In genomic region chr14:7855101-7855500, GRCm38 (mm10) we compare ENCODE assay signal across 30 mouse cellular contexts. TPM values are rescaled to one million over a fixed set of nuclear protein-coding genes. Genes with fewer than 3 reads are reported as not detected.
A peak's percentile ranks its signal among the peaks of the same experiment; 100 is the strongest.
DNase-seq lines count a peak whose midpoint lies in the region; ATAC-seq lines count a peak whose summit lies in the region.
"Had no signal": no experiment of that assay in that cellular context is flagged by ENCODE, and none has a peak within 500 bp of the region (broad histone marks: within the 10 kb centered on the region; RNA-seq: fewer than 3 reads in every experiment).

No protein-coding gene starts in this region.

- WGBS in embryonic facial prominence, embryonic 13.5 days = 38% methylated on average over 6 of the region's 6 CpGs
- 79% methylated on average over 6 of the region's 6 CpGs for WGBS in limb, embryonic 10.5 days

- H3K9ac ChIP-seq in embryonic facial prominence, embryonic 13.5 days = no peak overlapping the region
- H3K9ac ChIP-seq: forebrain, embryonic 13.5 days; heart, embryonic 12.5 days; kidney, embryonic 15.5 days; liver, embryonic 13.5 days; lung, embryonic 14.5 days; neural tube, embryonic 12.5 days had no signal

- H3K4me1 ChIP-seq in brown adipose tissue, adult 24 weeks (ENCODE audit: control insufficient read depth, insufficient read depth, insufficient read length, low read length) = peaks cover 32% of the 10 kb centered on the region
- H3K4me1 ChIP-seq in embryonic facial prominence, embryonic 13.5 days = peaks cover 71% of the 10 kb centered on the region
- H3K4me1 ChIP-seq in limb, embryonic 10.5 days = peaks cover 64% of the 10 kb centered on the region

- no peaks in the 10 kb centered on the region for H3K27me3 ChIP-seq in embryonic facial prominence, embryonic 13.5 days
- H3K27me3 ChIP-seq in limb, embryonic 10.5 days (ENCODE audit: low read depth, poor library complexity, severe bottlenecking) = no peaks in the 10 kb centered on the region
- H3K27me3 ChIP-seq: CH12.LX; forebrain, embryonic 13.5 days; heart, embryonic 12.5 days; kidney, embryonic 15.5 days; liver, embryonic 13.5 days; neural tube, embryonic 12.5 days; Patski had no signal

- ATAC-seq in embryonic facial prominence, embryonic 13.5 days (ENCODE audit: insufficient number of reproducible peaks, insufficient read depth, low FRiP score, low TSS enrichment, low read depth) = no peak
- ATAC-seq: forebrain, embryonic 13.5 days; Patski had no signal

- H3K4me3 ChIP-seq in brown adipose tissue, adult 24 weeks (ENCODE audit: insufficient read depth, low read depth, low read length) = no peak overlapping the region
- no peak overlapping the region for H3K4me3 ChIP-seq in embryonic facial prominence, embryonic 13.5 days
- no peak overlapping the region for H3K4me3 ChIP-seq in limb, embryonic 10.5 days
- H3K4me3 ChIP-seq: forebrain, embryonic 13.5 days; heart, embryonic 12.5 days; kidney, embryonic 15.5 days; liver, embryonic 13.5 days; neural tube, embryonic 12.5 days had no signal

- H3K4me2 ChIP-seq in embryonic facial prominence, embryonic 13.5 days = peak overlapping the region; percentile 39; the same call in 1 of the 2 replicates
- H3K4me2 ChIP-seq: forebrain, embryonic 13.5 days; heart, embryonic 12.5 days; kidney, embryonic 15.5 days; liver, embryonic 13.5 days; lung, embryonic 14.5 days; neural tube, embryonic 12.5 days had no signal

- DNase-seq in layer of hippocampus, adult 9-11 months = peak; percentile 23
- no peak for DNase-seq in layer of hippocampus, postnatal 25 days (ENCODE audit: extremely low spot score in 1 of 2, low spot score in 1 of 2)
- DNase-seq in limb, embryonic 10.5 days (ENCODE audit: low spot score) = no peak
- DNase-seq in frontal cortex, postnatal 14 days (ENCODE audit: low spot score in 2 of 2) = no peak
- no peak for DNase-seq in gastrocnemius, postnatal 36 days
- DNase-seq: adrenal gland, adult 8-10 months; B cell, adult 2 months; cerebellum, adult 18-20 months; cerebellum, postnatal 36 days; heart, adult 18-20 months; heart, postnatal 10 days; kidney, adult 11 months; kidney, postnatal 36 days; left cerebral cortex, postnatal 4 days; liver, embryonic 13.5 days; lung, embryonic 14.5 days; lung, postnatal 4 days; midbrain, embryonic 14.5 days; right cerebral cortex, postnatal 25 days; spleen, adult 18-20 months; thymus, postnatal 14 days had no signal

- intact Hi-C loops in gastrocnemius, postnatal 36 days (cut with DNase I) = no loop called here

- no peaks in the 10 kb centered on the region for H3K36me3 ChIP-seq in embryonic facial prominence, embryonic 13.5 days
- no peaks in the 10 kb centered on the region for H3K36me3 ChIP-seq in limb, embryonic 10.5 days
- H3K36me3 ChIP-seq: G1E; heart, embryonic 12.5 days; kidney, embryonic 15.5 days; liver, embryonic 13.5 days; neural tube, embryonic 12.5 days had no signal

- H3K9me3 ChIP-seq in embryonic facial prominence, embryonic 13.5 days = no peaks in the 10 kb centered on the region
- no peaks in the 10 kb centered on the region for H3K9me3 ChIP-seq in limb, embryonic 10.5 days (replicated peaks)
- H3K9me3 ChIP-seq: forebrain, embryonic 13.5 days; G1E; heart, embryonic 12.5 days; kidney, embryonic 15.5 days; liver, embryonic 13.5 days; neural tube, embryonic 12.5 days had no signal

- H3K27ac ChIP-seq in brown adipose tissue, adult 24 weeks (replicated peaks; ENCODE audit: low read depth, low read length) = peak overlapping the region; percentile 37; the same call in 1 of the 2 replicates
- H3K27ac ChIP-seq in embryonic facial prominence, embryonic 13.5 days = peak overlapping the region; percentile 75
- H3K27ac ChIP-seq in limb, embryonic 10.5 days = 0 out of 2 replicates have a peak overlapping the region, but pooled peaks have one; percentile 63
- H3K27ac ChIP-seq: forebrain, embryonic 13.5 days; kidney, embryonic 15.5 days; liver, embryonic 13.5 days; neural tube, embryonic 12.5 days had no signal

RNA-seq across cellular contexts. Expression of gene Flnb, which starts 37.3 kb away (rescaled TPM):
- total RNA-seq in layer of hippocampus, postnatal 25 days (2021) = 10 to 100 TPM; 37.2 to 68.2 TPM
- polyA plus RNA-seq in brown adipose tissue, adult 24 weeks (2012; ENCODE audit: insufficient read depth, insufficient read length, missing spikeins) = 7.8 and 14.1 TPM in 2 replicates
- polyA plus RNA-seq in embryonic facial prominence, embryonic 13.5 days (2015; fragmentation: Nextera tagmentation; extraction: Ambion mirVana) = 23.9 and 30.7 TPM in 2 replicates
- 18.7 and 31.3 TPM in 2 replicates for polyA plus RNA-seq in limb, embryonic 10.5 days (2016; fragmentation: Nextera tagmentation; extraction: Ambion mirVana)
- total RNA-seq in gastrocnemius, postnatal 36 days (2021) = 1 to 10 TPM; 6.7 to 7.2 TPM
